Mouse (Mus musculus) ES-E14 (cell line): Measurements from ENCODE around the gene Gm17018. TPM values are rescaled to one million over a fixed set of nuclear protein-coding genes. Genes with fewer than 3 reads are reported as not detected.
A peak's percentile ranks its signal among the peaks of the same experiment; 100 is the strongest.

Experiments used
- DNase-seq: peaks from one replicate; pipeline ENCODE4 v3.0.0-alpha.2; 2013; ENCODE audit warnings: low read depth, low spot score
- H3K27ac ChIP-seq: 2 replicates; pipeline ENCODE4 v1.5.1; 2012; ENCODE audit warnings: low read depth, mild to moderate bottlenecking, low read length, moderate library complexity, mixed read lengths; ENCODE audit not compliant: poor library complexity, insufficient read depth, severe bottlenecking
- H3K36me3 ChIP-seq: 2 replicates; pipeline ENCODE4 v1.6.1; 2012; ENCODE audit warnings: mild to moderate bottlenecking, low read length, moderate library complexity, mixed read lengths; ENCODE audit not compliant: control insufficient read depth, poor library complexity, insufficient read depth, severe bottlenecking
- H3K4me1 ChIP-seq, 2 experiments: fragments of 150-350 bp in 1 of 2; sonication (generic) in 1 of 2; 2 replicates each; pipeline ENCODE4 v1.6.1; 2012; ENCODE audit warnings: low read length in 2 of 2, mild to moderate bottlenecking in 1 of 2, mixed read lengths in 1 of 2; ENCODE audit not compliant: control insufficient read depth in 2 of 2, insufficient read depth in 2 of 2, poor library complexity in 1 of 2
- H3K4me3 ChIP-seq, 2 experiments: fragments of 150-350 bp in 1 of 2; sonication (generic) in 1 of 2; 2 replicates each; pipeline ENCODE4 v1.5.1; 2012; ENCODE audit warnings: low read length in 2 of 2, low read depth in 1 of 2, mild to moderate bottlenecking in 1 of 2, mixed read lengths in 1 of 2; ENCODE audit not compliant: insufficient read depth in 1 of 2, poor library complexity in 1 of 2, severe bottlenecking in 1 of 2
- H3K9ac ChIP-seq: 2 replicates; pipeline ENCODE4 v1.6.1; 2012; ENCODE audit warnings: low read depth, mild to moderate bottlenecking, low read length, mixed read lengths; ENCODE audit not compliant: poor library complexity, insufficient read depth, severe bottlenecking
- H3K9me3 ChIP-seq: fragments of 150-350 bp; sonication (generic); 2 replicates; pipeline ENCODE4 v1.6.1; 2012; ENCODE audit warnings: low read depth, mild to moderate bottlenecking, low read length; ENCODE audit not compliant: control insufficient read depth, insufficient read depth
- CHD2 ChIP-seq: IDR thresholded peaks from 2 replicates; pipeline ENCODE4 v1.6.1; 2014; ENCODE audit warnings: mild to moderate bottlenecking, low read depth, low read length, inconsistent platforms
- HCFC1 ChIP-seq: IDR thresholded peaks from 2 replicates; pipeline ENCODE4 v1.6.1; 2012; ENCODE audit warnings: low read length, inconsistent platforms, borderline replicate concordance; ENCODE audit not compliant: insufficient read depth
- MAFK ChIP-seq: IDR thresholded peaks from 2 replicates; pipeline ENCODE4 v1.6.1; 2014; ENCODE audit warnings: mild to moderate bottlenecking, low read depth, low read length, inconsistent platforms; ENCODE audit not compliant: insufficient read depth
- ZC3H11A ChIP-seq: IDR thresholded peaks from 2 replicates; pipeline ENCODE4 v1.6.1; 2012; ENCODE audit warnings: low read depth, mild to moderate bottlenecking, inconsistent platforms, low read length, borderline replicate concordance
- ZNF384 ChIP-seq: IDR thresholded peaks from 2 replicates; pipeline ENCODE4 v1.6.1; 2012; ENCODE audit warnings: low read depth, low read length, inconsistent platforms
- in situ Hi-C, 2 experiments: fragments of 600-800 bp; cut with MboI; formaldehyde crosslinking; loops; one replicate each; pipeline ENCODE4 v1.15.1; 2025; ENCODE audit warnings: low sequenced_read_pairs in 2 of 2, inconsistent platforms in 1 of 2; ENCODE audit not compliant: unreplicated experiment in 2 of 2
- total RNA-seq: library from RNA; depleted of rRNA; stranded (reverse); fragments of 300-350 nt; gene quantifications from 2 replicates; pipeline ENCODE4 v1.2.3, GENCODE M21; 2012

Gm17018 gene
- total RNA-seq, 1 experiment, result 15.0 TPM

DNA sequence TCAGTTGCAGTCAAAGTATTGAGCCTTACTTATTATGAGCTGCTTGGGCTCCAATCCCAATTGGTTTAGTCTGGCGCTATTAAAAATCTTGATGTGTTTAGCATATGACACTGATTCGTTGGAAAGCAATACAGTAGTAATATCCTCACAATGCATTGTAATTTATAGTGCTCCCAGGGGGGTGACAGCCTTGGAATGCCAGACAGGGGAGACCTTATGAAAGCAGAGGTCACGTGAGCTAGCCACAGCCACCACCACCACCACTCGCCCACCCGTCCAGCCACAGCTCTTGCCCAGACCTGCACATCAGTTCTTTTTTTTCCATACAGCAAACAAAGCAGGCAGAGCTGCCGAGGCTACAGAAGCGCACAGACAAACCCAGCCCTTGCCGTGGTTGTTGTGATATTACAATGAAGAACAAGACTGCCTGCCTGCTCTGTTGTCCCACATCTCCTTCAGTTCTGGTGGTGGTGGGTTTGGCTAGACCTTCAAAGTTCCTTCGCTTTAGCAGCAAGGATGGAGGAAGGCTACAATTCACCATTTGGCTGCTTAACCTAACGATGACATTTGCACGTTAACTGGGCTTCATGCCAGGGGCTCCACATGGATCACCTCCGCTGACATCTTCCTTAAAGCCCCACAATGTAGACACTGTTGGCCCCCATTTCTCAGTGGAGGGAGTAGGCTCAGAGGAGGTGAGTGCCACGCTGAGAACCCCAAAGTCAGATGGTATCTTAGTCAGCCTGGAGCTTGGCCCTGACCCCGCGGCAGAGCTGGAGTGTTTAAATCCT lies 5.7 kb downstream of the Gm17018 start:
- TF ChIP-seq MAFK (no peak), HCFC1 (no peak), ZC3H11A (no peak), CHD2 (no peak), ZNF384 (no peak)
- no peaks in the 10 kb centered on the region for H3K36me3 ChIP-seq
- H3K27ac ChIP-seq, result no peak overlapping the region
- no peak for DNase-seq
- no peaks in the 10 kb centered on the region for H3K9me3 ChIP-seq
- H3K4me3 ChIP-seq, result no peak overlapping the region
- peaks cover 0 to 10% of the 10 kb centered on the region in 2 experiments; a peak in 1 of 4 replicates for H3K4me1 ChIP-seq
- in situ Hi-C loops, result no loop called here
- H3K9ac ChIP-seq, result no peak overlapping the region

DNA sequence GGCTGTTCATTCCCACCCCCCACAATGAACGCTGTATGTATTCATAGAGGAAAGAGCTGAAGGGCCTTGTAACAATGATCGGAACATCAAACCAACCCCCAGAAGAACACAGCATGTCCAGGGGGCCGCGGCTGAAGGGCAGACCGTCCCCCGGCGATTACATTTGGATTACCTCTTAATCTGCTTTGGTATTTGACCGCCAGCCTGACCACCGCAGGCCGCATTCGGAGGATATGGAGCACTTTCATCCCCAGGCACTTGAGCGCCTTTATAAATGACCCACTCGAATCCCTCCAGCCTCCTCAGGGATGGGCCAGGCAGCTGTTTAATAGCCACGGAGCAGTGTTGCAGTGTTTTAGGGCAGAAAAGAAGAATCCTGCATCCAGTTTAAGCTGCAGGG lies 7.0 kb downstream of the Gm17018 start:
- in situ Hi-C loops, result no loop called here
- no peak overlapping the region for H3K4me3 ChIP-seq
- TF ChIP-seq ZC3H11A (no peak), MAFK (no peak), ZNF384 (no peak), CHD2 (no peak), HCFC1 (no peak)
- H3K9me3 ChIP-seq, result no peaks in the 10 kb centered on the region
- no peak for DNase-seq
- H3K4me1 ChIP-seq, result peaks cover 0 to 10% of the 10 kb centered on the region in 2 experiments; a peak in 1 of 4 replicates
- no peak overlapping the region for H3K27ac ChIP-seq
- H3K9ac ChIP-seq, result no peak overlapping the region
- no peaks in the 10 kb centered on the region for H3K36me3 ChIP-seq

DNA sequence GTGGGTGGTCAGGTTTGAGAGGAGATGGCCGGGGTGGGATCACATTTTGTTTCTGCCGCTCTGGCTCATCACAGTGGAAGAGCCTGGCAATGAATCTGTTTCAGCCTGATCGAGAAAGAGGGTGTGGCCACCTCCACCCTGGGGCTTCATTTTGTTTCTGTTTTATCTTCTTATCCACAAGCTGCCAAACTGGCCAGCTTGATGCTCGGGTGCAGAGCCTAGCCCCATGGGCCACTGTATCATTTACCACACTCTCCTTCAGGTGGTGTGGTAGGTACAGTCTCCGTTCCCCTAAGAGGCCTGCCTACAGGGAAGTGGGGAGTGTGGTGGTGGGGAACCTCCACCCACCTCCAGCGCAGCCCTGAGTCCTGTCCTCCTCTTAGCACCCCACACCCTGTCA lies 12.6 kb downstream of the Gm17018 start:
- H3K4me1 ChIP-seq, result peaks cover 0 to 12% of the 10 kb centered on the region in 2 experiments; a peak in 1 of 4 replicates
- no peak for DNase-seq
- TF ChIP-seq ZC3H11A, result no peak
- no peak for TF ChIP-seq MAFK
- no peak for TF ChIP-seq ZNF384
- TF ChIP-seq CHD2, result no peak
- no peak for TF ChIP-seq HCFC1
- H3K4me3 ChIP-seq, result no peak overlapping the region
- H3K9me3 ChIP-seq, result no peaks in the 10 kb centered on the region
- H3K36me3 ChIP-seq, result no peaks in the 10 kb centered on the region
- no peak overlapping the region; the same call in 1 of the 2 replicates for H3K9ac ChIP-seq
- in situ Hi-C loops, result loop anchor here in 1 of 2 experiments (10.0 kb wide), 1 partner anchor 172 kb away; the partner anchor contains the start of genes Fgf8 and Npm3
- no peak overlapping the region for H3K27ac ChIP-seq

DNA sequence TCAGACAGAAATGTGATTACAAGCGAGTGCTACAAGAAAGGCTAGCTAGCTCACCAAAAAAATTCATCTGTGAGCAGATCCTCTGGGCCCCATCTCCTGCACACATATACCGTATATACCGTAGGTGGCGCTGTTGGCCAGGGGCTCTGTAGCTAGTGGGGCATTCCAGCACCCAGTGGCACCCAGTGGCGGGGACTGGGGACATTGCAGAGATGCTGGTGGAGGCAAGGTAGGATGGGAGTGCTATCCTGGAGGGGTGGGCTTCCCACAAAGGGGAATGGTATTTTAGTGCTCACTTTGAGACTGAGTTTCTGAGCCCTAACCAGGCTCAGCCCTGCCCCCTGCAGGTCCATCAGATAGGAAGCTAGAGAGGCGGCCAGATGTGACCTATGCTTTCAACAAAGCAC lies 13.4 kb downstream of the Gm17018 start:
- no peaks in the 10 kb centered on the region for H3K9me3 ChIP-seq
- in situ Hi-C loops, result loop anchor here in 1 of 2 experiments (10.0 kb wide), 1 partner anchor 171 kb away; the partner anchor contains the start of genes Fgf8 and Npm3
- TF ChIP-seq ZC3H11A (no peak), MAFK (no peak), CHD2 (no peak), ZNF384 (no peak), HCFC1 (no peak)

More for the DNA sequence above, 13.4 kb downstream of the Gm17018 start:
- Histone ChIP-seq H3K4me1 (peaks cover 0 to 13% of the 10 kb centered on the region in 2 experiments; a peak in 1 of 4 replicates), H3K36me3 (peaks cover 6% of the 10 kb centered on the region; the same call in 1 of the 2 replicates), H3K27ac (no peak overlapping the region), H3K9ac (no peak overlapping the region), H3K4me3 (no peak overlapping the region)
- DNase-seq, result peak; percentile 57
